Mouse (Mus musculus) liver, adult 2 months (tissue): ENCODE data around the gene Eml2.

ENCODE experiments used
- CTCF ChIP-seq: fragments of 200-500 bp; IDR thresholded peaks from 2 replicates; pipeline ENCODE4 v1.5.1; 2011; ENCODE audit warnings: low read depth, low read length, control low read depth
- POLR2A ChIP-seq: fragments of 200-500 bp; IDR thresholded peaks from 2 replicates; pipeline ENCODE4 v1.6.1; 2011; ENCODE audit warnings: low read length, control low read depth; ENCODE audit not compliant: insufficient read depth; ENCODE audit errors: extremely low read depth

DNA sequence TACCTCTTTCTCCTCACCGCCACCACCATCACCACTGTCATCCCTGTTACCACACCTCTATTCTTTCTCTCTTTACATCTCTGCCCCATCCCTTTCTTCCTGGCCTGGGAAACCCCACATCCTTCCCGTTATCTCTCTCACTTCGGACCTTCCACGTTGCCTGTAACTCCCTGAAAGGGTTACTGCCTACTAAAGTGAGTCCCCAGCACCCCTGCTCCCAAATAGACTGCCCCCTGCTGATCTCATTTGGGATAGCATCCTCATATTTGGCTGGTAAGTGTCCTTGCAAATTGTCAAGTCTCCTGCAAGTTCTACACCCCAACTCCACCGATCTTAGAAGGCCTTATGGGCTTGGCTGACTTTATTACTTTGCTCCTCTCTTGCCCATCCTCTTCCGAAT lies 20.5 kb downstream of the Eml2 start:
- TF ChIP-seq CTCF (peak; percentile 59; the same call in 1 of the 2 replicates), POLR2A (no peak)
